Mouse (Mus musculus) heart, postnatal 36 days (tissue): Measurements from ENCODE around the gene Gm14295. TPM values are rescaled to one million over a fixed set of nuclear protein-coding genes. Genes with fewer than 3 reads are reported as not detected.
"Not testable (repeated sequence)": the region's sequence is repeated elsewhere in the genome, so short reads cannot be mapped to it uniquely, and the experiment has no call there.

Experiments used
- DNase-seq, 2 experiments: peaks; one replicate each; pipeline ENCODE4 v3.0.0; 2021 to 2022
- intact Hi-C: fragments of 180-260 bp; cut with DNase I; formaldehyde crosslinking; loops from one replicate; pipeline ENCODE4 v1.15.1; 2025
- total RNA-seq, 2 experiments: library from RNA; stranded (reverse); gene quantifications; 2 replicates each; pipeline ENCODE4 v1.2.3; 2021

Gene Gm14295
- total RNA-seq, result 1 to 10 TPM; 5.0 to 7.3 TPM

GRCm38 (mm10) chr2:176798312-176798711 lies at the start of gene Gm14295:
TSS of gene Gm14295 (plus strand) at chr2:176798612.
- intact Hi-C loops, DNase-seq: not testable (repeated sequence)

- intact Hi-C loops, result not testable (repeated sequence)
- peak in 1 of 2 experiments; percentile 0 for DNase-seq
Measured at GRCm38 (mm10) chr2:176798785-176799184, 373 bp downstream of the Gm14295 start.

GRCm38 (mm10) chr2:176830840-176831239 lies 32.4 kb downstream of the Gm14295 start, which contains the start of gene Gm14408:
TSS of gene Gm14408 (plus strand) at chr2:176831140.
- intact Hi-C loops, result not testable (repeated sequence)

More at GRCm38 (mm10) chr2:176830840-176831239, 32.4 kb downstream of the Gm14295 start, which contains the start of gene Gm14408:
- DNase-seq, result not testable (repeated sequence)

Other genes with a start within 250 kb of the Gm14295 start
- 1 to 10 TPM in 1 of 2 experiments, under 1 TPM in 1; 0.42 to 2.0 TPM for gene Gm14308, start 162.3 kb upstream of the Gm14295 start, total RNA-seq
- gene Zfp973, start 128.1 kb upstream of the Gm14295 start, total RNA-seq, result 10 to 100 TPM; 12.6 to 12.9 TPM
- gene Gm14305, start 90.3 kb upstream of the Gm14295 start, total RNA-seq, result 1 to 10 TPM; 7.6 to 8.4 TPM
- gene Gm14408, start 32.5 kb downstream of the Gm14295 start, total RNA-seq, result not detected
- 1 to 10 TPM; 2.7 to 3.5 TPM for gene Gm14296, start 129.2 kb downstream of the Gm14295 start, total RNA-seq
- gene Gm14419, start 202.3 kb downstream of the Gm14295 start, total RNA-seq, result 10 to 100 TPM; 50.6 to 70.4 TPM